Mouse (Mus musculus): ENCODE data around the gene Rack1.

- TF ChIP-seq CTCF (IDR thresholded peaks at IDR 0.05) (no peak), EP300 (IDR thresholded peaks at IDR 0.05) (no peak)
Measured at GRCm38 (mm10) chr11:48798984-48799920, 880 bp upstream of the Rack1 start.

Measured in lung, postnatal 0 days (tissue).